Mouse (Mus musculus) heart, postnatal 0 days (tissue): ENCODE results near the gene Uba6.

ENCODE experiments used
- CTCF ChIP-seq: IDR thresholded peaks from 2 replicates; pipeline ENCODE4 v1.5.1; 2016; ENCODE audit warnings: antibody characterized with exemption, control low read depth, low read depth
- EP300 ChIP-seq: IDR thresholded peaks from 2 replicates; pipeline ENCODE4 v1.6.1; 2016; ENCODE audit warnings: antibody characterized with exemption, low read depth

DNA sequence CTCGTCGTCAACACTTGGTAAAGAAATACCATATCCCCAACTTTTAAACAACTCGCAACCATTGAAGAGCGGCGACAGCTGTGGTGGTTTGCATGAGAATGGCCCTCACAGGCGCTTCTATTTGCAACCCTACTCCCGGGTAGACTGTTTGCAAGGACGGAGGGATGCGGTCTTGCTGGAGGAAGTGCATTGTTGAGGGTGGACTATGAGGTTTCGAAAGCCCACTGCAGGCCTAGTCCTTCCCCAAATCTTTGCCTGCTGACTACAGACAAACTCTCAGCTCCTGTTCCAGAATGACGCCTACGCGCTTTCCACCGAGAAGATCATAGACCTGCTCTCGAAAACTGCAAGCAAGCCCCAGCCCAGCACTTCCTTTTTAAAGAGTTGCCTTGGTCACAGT lies 17.7 kb upstream of the Uba6 start:
- TF ChIP-seq CTCF (no peak), EP300 (no peak)
